Mouse (Mus musculus): ENCODE results near the gene Hmgcs2.

- TF ChIP-seq CTCF (IDR thresholded peaks at IDR 0.05) (peak; percentile 94), EP300 (IDR thresholded peaks at IDR 0.05) (no peak; the same call in 1 of the 2 replicates)
These were observed 871 bp downstream of the Hmgcs2 start for GRCm38 (mm10) chr3:98280933-98281678.
